Mouse (Mus musculus): ENCODE measurements around the gene Chn2. TPM values are rescaled to one million over a fixed set of nuclear protein-coding genes. Genes with fewer than 3 reads are reported as not detected.

Chn2 gene
- polyA plus RNA-seq, 1 experiment from 2014 or later: 10.6 TPM

DNA sequence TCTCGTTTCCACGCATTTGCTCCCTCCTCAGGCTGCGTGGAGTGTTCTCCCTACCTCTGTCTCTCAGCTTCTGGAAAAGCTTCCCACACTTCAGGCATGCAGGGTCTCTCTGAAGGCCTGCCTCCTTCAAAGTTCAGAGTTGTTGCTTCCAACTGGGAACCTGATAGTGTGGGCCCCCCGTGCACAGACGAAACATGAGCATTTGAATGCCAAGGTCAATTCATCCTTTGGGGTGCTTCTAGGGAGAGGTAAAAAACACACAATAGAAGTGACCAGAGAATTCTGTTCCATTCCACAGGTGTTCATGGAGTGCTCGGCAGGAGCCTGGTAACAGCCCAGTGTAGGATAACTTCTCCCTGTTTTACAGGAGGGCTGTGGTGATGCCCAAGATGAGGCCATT, 44.7 kb downstream of the Chn2 start:
- WGBS: 81% methylated on average over 6 of the region's 6 CpGs
- no peak for DNase-seq (ENCODE audit: extremely low spot score, low spot score)
- no peaks in the 10 kb centered on the region for H3K9me3 ChIP-seq
- H3K27me3 ChIP-seq (ENCODE audit: poor library complexity, severe bottlenecking): no peaks in the 10 kb centered on the region
- no peak overlapping the region for H3K27ac ChIP-seq
- no peaks in the 10 kb centered on the region for H3K36me3 ChIP-seq (replicated peaks)
- peaks cover 20% of the 10 kb centered on the region for H3K4me1 ChIP-seq
- no peak overlapping the region for H3K4me3 ChIP-seq

DNA sequence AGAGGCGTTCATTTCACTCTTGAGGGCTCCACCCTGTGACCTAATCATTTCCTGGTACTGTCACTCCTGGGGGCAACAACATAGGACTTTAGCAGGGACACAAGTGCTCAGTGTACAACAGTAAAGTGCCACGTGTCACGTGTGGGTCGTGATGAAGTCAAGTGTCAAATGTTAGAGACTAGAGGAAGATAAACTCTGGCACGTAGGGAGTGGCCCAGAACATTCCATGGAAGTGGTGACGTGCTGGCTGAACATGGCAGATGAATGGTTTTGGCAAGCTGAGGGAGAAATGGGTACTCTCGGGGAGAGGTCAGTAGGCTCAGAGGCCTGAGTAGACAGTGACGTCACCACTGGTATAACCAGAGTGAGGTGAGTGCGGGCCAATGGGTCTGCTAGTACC, 45.7 kb downstream of the Chn2 start:
- no peaks in the 10 kb centered on the region for H3K27me3 ChIP-seq (ENCODE audit: poor library complexity, severe bottlenecking)
- no peak overlapping the region for H3K27ac ChIP-seq
- 86% methylated on average over 9 of the region's 9 CpGs for WGBS

DNA sequence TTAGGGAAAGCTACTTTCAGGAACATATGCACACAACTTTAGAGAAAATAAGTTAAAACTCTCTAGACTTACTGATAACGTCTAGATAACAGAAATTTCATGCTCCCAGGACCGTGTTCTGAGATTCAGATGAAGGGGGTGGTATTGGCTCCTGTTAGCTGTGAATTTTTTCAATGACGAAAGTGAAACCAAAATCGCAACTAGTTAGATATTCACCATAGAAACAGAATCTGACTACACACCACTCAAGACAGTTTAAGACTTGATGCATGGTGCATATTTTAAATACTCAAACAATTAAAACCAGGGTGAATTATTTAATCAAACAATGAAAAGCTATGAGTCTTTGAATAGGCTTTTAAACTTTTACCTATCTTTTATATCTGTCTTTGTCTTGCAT, 48.8 kb downstream of the Chn2 start:
- no peak for DNase-seq (ENCODE audit: extremely low spot score, low spot score)
- Histone ChIP-seq H3K4me3 (no peak overlapping the region), H3K27ac (no peak overlapping the region), H3K36me3 (replicated peaks) (no peaks in the 10 kb centered on the region), H3K4me1 (peaks cover 37% of the 10 kb centered on the region), H3K9me3 (no peaks in the 10 kb centered on the region), H3K27me3 (ENCODE audit: poor library complexity, severe bottlenecking) (no peaks in the 10 kb centered on the region)
- WGBS: 91% methylated on average over 4 of the region's 4 CpGs

More for the DNA sequence above, 45.7 kb downstream of the Chn2 start:
- Histone ChIP-seq H3K36me3 (replicated peaks) (no peaks in the 10 kb centered on the region), H3K4me3 (no peak overlapping the region), H3K4me1 (peaks cover 20% of the 10 kb centered on the region), H3K9me3 (no peaks in the 10 kb centered on the region)
- no peak for DNase-seq (ENCODE audit: extremely low spot score, low spot score)

DNA sequence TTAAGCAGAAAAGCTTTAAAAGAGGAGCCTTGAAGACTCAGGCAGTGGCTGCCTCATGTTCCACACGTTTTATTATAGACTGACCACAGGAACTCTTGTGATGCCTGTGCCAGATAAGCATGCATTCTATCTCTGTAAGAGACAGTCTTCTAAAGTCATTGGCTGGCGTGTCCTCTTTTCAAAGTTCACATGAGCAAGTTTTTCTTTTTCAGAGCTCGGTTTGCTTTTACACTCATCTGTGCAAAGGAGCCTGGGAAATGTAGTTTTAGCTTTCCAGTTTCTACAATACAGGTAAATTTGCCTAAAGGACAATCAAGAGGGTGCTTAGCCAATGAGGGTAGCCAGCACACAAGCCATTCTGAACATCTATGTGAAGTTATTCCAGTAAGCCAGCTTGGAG, 51.5 kb downstream of the Chn2 start:
- Histone ChIP-seq H3K4me1 (peaks cover 34% of the 10 kb centered on the region), H3K27ac (no peak overlapping the region), H3K36me3 (replicated peaks) (no peaks in the 10 kb centered on the region), H3K27me3 (ENCODE audit: poor library complexity, severe bottlenecking) (no peaks in the 10 kb centered on the region), H3K4me3 (no peak overlapping the region), H3K9me3 (no peaks in the 10 kb centered on the region)
- WGBS: 77% methylated on average over 3 of the region's 3 CpGs
- DNase-seq (ENCODE audit: extremely low spot score, low spot score): no peak

DNA sequence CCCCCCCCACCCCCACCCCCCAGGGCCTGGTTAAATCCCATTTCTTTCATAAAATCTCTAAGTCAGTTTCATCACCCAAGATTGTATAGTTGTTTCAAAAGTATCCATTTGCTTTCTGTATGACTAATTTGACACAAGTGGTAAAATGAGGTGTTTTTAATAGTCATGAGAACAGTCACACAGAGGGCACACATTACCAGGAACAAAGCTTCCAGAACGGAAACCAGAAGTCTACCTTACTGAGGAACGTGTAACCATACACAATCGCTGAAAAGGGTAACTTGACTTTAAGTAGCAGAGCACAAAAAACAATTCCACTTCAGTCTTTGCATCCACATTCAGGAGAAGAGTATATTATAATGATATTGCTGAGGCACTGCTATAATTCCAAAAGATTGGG, 53.6 kb downstream of the Chn2 start:
- WGBS: 88% methylated on average over 3 of the region's 3 CpGs
- no peak overlapping the region for H3K4me3 ChIP-seq
- no peak overlapping the region for H3K27ac ChIP-seq
- H3K27me3 ChIP-seq (ENCODE audit: poor library complexity, severe bottlenecking): peaks cover 13% of the 10 kb centered on the region
- no peaks in the 10 kb centered on the region for H3K36me3 ChIP-seq (replicated peaks)
- no peaks in the 10 kb centered on the region for H3K9me3 ChIP-seq
- DNase-seq (ENCODE audit: extremely low spot score, low spot score): no peak
- H3K4me1 ChIP-seq: peaks cover 48% of the 10 kb centered on the region

DNA sequence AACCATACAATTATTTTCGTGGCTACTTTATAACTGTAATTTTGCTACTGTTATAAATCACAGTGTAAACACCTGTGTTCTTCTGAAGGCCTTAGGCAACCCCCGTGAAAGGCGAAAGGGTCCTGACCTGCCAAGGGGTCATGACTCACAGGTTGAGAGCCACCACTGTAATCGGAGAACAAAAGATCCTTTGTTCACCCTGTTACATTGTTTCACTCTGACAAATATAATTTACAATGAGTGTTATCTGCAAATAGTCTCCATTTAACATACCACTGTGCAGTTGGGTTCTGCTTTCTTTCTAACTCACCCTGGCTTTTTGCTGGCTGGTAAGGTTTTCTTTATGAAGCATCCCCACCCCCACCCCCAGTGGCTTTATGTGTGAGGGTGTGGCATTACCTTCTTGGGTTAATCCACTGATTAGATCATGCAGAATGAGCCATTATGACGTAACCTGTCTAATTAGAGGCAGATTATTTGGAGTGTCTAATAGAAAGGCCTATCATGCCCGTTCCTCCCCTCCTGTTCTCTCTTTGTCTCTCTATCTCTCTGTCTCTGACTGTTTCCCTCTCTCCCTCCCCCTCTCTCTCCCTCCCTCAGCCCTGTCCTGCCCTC, 56.9 kb downstream of the Chn2 start:
- H3K27me3 ChIP-seq (ENCODE audit: poor library complexity, severe bottlenecking): peaks cover 23% of the 10 kb centered on the region

DNA sequence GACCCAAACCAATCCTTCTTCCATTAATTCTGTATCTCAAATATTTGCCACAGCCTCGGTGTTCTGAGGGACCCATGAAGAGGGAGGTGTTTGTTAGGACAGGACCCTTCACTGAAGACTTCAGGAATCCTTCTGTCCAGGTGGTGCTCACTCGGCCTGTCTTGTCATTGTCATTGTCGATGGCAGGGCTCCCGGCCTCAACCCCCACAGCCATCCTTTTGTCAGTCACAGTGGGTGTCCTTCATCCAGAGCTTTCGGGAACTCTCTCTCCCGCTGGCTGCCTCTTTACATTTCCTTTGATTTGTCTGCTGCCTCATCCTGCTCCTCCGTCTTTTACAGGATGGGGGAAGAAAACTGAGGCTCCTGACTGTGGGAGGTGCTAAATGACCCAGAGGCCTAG, 57.5 kb downstream of the Chn2 start:
- no peak overlapping the region; the same call in 1 of the 2 replicates for H3K27ac ChIP-seq
- peak; percentile 28 for DNase-seq (ENCODE audit: extremely low spot score, low spot score)

More for the DNA sequence above, 56.9 kb downstream of the Chn2 start:
- no peak overlapping the region for H3K27ac ChIP-seq
- no peaks in the 10 kb centered on the region for H3K36me3 ChIP-seq (replicated peaks)
- DNase-seq (ENCODE audit: extremely low spot score, low spot score): no peak
- peaks cover 44% of the 10 kb centered on the region for H3K4me1 ChIP-seq
- 15% methylated on average over 6 of the region's 6 CpGs for WGBS
- H3K9me3 ChIP-seq: no peaks in the 10 kb centered on the region
- no peak overlapping the region for H3K4me3 ChIP-seq

DNA sequence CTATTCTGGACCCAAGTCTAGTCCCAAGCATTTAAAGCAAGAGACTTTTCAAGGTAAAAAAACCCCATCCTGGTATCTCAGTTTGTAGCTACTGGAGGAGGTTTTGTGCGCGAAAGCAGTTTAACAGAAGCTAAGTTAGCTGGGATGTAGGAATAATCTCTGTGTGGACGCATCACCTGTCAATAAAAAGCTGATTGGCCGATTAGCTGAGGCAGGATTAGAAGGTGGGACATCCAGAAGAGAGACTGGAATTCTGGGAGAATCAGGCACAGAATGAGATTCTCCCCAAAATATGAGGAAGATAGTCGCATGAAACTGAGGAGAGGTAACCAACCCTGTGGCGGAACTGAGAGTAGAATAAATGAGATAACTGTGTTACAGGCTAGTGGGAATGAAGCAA, 59.0 kb downstream of the Chn2 start:
- 94% methylated on average over 6 of the region's 6 CpGs for WGBS
- H3K27me3 ChIP-seq (ENCODE audit: poor library complexity, severe bottlenecking): peaks cover 23% of the 10 kb centered on the region
- DNase-seq (ENCODE audit: extremely low spot score, low spot score): no peak
- peaks cover 31% of the 10 kb centered on the region for H3K4me1 ChIP-seq
- no peak overlapping the region for H3K4me3 ChIP-seq
- no peaks in the 10 kb centered on the region for H3K9me3 ChIP-seq
- H3K27ac ChIP-seq: no peak overlapping the region
- H3K36me3 ChIP-seq (replicated peaks): no peaks in the 10 kb centered on the region

More for the DNA sequence above, 57.5 kb downstream of the Chn2 start:
- peaks cover 38% of the 10 kb centered on the region for H3K4me1 ChIP-seq
- WGBS: 4% methylated on average over 7 of the region's 7 CpGs
- no peaks in the 10 kb centered on the region for H3K36me3 ChIP-seq (replicated peaks)
- no peak overlapping the region for H3K4me3 ChIP-seq
- no peaks in the 10 kb centered on the region for H3K9me3 ChIP-seq
- peaks cover 23% of the 10 kb centered on the region for H3K27me3 ChIP-seq (ENCODE audit: poor library complexity, severe bottlenecking)

DNA sequence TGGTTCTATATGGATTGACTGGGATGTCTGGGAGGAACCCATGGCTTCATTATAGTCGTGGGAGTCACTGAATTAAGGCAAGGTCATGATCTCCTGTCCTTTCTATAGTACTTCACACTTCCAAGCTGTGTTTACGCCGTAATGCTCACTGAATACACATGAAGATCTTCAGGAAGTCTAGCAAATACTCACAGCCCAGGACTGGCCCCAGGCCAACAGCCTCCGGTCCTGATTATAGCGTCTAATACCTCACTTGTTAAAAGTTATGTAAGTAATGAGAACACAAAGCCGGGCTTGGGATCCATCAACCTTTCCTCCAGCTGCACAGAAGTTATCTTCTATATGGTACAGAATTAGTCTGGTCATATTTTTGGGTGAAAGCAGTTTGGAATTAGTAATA, 60.3 kb downstream of the Chn2 start:
- H3K27ac ChIP-seq: no peak overlapping the region
- no peaks in the 10 kb centered on the region for H3K36me3 ChIP-seq (replicated peaks)
- H3K4me1 ChIP-seq: peaks cover 28% of the 10 kb centered on the region
- DNase-seq (ENCODE audit: extremely low spot score, low spot score): no peak
- peaks cover 23% of the 10 kb centered on the region for H3K27me3 ChIP-seq (ENCODE audit: poor library complexity, severe bottlenecking)
- H3K4me3 ChIP-seq: no peak overlapping the region
- WGBS: 85% methylated on average over 6 of the region's 6 CpGs
- H3K9me3 ChIP-seq: no peaks in the 10 kb centered on the region

DNA sequence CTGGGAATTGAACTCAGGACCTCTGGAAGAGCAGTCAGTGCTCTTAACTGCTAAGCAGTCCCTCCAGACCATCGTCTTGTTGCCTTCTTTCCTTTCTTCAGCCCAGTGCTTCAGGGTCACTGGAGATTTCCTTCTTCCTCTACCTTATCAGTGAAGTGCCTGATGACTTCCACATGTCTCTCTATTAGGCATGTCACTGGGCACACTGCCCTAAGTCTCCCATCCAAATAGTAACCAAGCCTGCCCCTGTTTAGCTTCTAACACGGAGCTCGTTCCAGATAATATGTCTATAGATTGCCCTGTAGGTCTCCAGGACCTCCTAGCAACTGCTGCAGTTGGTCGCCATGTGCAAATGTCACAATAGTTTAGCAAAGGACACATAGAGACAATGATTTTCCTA, 62.9 kb downstream of the Chn2 start:
- no peak overlapping the region for H3K27ac ChIP-seq
- peaks cover 18% of the 10 kb centered on the region for H3K27me3 ChIP-seq (ENCODE audit: poor library complexity, severe bottlenecking)
- H3K4me3 ChIP-seq: no peak overlapping the region
- DNase-seq (ENCODE audit: extremely low spot score, low spot score): no peak
- H3K36me3 ChIP-seq (replicated peaks): no peaks in the 10 kb centered on the region
- no peaks in the 10 kb centered on the region for H3K9me3 ChIP-seq
- peaks cover 25% of the 10 kb centered on the region for H3K4me1 ChIP-seq
- WGBS: 84% methylated on average over 4 of the region's 4 CpGs

DNA sequence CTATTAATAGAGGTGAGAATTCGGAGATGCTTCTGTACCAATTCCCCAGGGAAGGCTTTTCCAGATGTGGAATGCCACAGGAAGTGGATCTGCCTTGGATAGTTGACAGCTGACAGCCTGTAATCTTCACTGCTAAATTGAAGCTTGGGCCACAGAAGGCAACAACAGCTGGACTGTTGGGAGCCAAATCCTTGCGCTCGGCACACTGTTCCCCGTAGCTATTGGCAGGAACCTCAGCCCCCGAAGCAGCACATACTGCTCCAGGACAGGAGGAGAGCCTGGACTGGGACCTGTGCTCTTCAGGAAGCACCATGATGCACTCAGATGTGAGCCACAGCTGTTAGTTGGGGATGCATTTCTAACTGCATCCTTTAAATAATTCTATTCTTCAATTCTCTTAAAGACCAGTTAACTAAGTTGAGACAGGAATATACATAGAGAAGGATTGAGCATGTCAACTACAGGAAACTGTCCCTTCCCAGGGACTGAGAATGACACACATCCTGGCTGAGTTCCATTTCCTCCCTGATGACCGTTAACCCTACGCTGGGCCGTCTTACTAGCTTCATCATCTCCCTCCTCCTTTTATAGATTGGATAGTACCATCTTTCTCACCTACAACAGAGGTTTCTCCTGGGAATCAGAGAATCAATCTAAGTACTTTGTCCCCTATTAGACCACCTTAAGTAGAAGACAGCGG, 64.1 kb downstream of the Chn2 start:
- 88% methylated on average over 9 of the region's 9 CpGs for WGBS
- Histone ChIP-seq H3K36me3 (replicated peaks) (no peaks in the 10 kb centered on the region), H3K4me1 (peaks cover 20% of the 10 kb centered on the region), H3K9me3 (no peaks in the 10 kb centered on the region), H3K27ac (no peak overlapping the region), H3K27me3 (ENCODE audit: poor library complexity, severe bottlenecking) (peaks cover 5% of the 10 kb centered on the region), H3K4me3 (no peak overlapping the region)
- no peak for DNase-seq (ENCODE audit: extremely low spot score, low spot score)

DNA sequence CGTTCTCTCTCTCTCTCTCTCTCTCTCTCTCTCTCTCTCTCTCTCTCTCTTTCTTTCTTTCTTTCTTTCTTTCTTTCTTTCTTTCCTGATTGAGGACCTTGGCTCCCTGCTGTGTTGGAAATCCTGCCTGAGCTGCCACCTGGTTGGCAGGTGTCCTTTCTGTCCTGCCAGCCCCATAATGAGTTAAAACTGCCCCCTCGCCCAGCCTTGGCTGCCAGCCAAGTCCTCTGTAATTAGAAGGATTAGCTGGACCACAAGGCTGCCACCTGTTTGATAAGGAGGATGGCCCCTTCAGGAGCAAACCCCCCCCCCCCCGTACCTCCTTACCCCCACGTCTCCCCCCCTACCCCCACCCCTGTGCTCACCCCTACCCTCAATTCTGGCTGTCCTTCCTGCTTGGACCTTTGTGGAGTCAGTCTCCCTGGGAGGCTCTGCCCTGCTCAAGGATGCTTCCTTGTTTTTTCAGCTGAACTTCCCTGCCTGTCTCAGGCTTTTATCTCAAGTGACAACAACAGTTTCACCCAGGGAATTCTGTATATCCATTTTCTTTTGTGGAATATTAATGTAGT, 72.1 kb downstream of the Chn2 start:
- Histone ChIP-seq H3K4me1 (peaks cover 33% of the 10 kb centered on the region), H3K27me3 (ENCODE audit: poor library complexity, severe bottlenecking) (0 out of 2 replicates have a peak, but pooled peaks cover 4% of the 10 kb centered on the region), H3K9me3 (no peaks in the 10 kb centered on the region), H3K36me3 (replicated peaks) (no peaks in the 10 kb centered on the region), H3K4me3 (no peak overlapping the region), H3K27ac (0 out of 2 replicates have a peak overlapping the region, but pooled peaks have one; percentile 35)
- WGBS: 8% methylated on average over 4 of the region's 4 CpGs
- no peak for DNase-seq (ENCODE audit: extremely low spot score, low spot score)

DNA sequence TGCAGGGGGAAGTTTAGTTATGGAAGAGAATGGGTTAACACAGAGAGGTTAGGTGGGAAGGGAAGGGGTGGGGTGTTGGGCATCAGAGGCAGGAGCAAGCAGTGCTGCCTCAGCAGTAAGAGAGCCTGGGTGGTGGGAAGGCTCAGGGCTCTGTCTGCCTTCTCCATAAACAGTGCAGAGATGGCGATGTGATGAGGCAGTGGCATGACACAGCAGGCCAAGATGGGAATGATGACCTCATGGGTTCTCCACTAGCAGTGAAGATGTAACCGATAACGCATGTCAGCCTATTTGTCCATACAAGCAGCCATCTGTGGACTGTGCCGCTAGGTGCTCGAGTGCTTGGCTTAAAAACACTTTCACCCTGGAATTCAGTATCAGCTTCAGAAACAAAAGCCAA, 74.0 kb downstream of the Chn2 start:
- DNase-seq (ENCODE audit: extremely low spot score, low spot score): no peak
- H3K9me3 ChIP-seq: no peaks in the 10 kb centered on the region
- H3K27ac ChIP-seq: no peak overlapping the region
- no peak overlapping the region for H3K4me3 ChIP-seq
- peaks cover 32% of the 10 kb centered on the region for H3K4me1 ChIP-seq
- WGBS: 92% methylated on average over 5 of the region's 5 CpGs
- 0 out of 2 replicates have a peak, but pooled peaks cover 4% of the 10 kb centered on the region for H3K27me3 ChIP-seq (ENCODE audit: poor library complexity, severe bottlenecking)
- H3K36me3 ChIP-seq (replicated peaks): no peaks in the 10 kb centered on the region
